Mouse (Mus musculus): Measurements from ENCODE around the gene Cd28.
"Not testable (repeated sequence)": the region's sequence is repeated elsewhere in the genome, so short reads cannot be mapped to it uniquely, and the experiment has no call there.

The Cd28 gene

DNA sequence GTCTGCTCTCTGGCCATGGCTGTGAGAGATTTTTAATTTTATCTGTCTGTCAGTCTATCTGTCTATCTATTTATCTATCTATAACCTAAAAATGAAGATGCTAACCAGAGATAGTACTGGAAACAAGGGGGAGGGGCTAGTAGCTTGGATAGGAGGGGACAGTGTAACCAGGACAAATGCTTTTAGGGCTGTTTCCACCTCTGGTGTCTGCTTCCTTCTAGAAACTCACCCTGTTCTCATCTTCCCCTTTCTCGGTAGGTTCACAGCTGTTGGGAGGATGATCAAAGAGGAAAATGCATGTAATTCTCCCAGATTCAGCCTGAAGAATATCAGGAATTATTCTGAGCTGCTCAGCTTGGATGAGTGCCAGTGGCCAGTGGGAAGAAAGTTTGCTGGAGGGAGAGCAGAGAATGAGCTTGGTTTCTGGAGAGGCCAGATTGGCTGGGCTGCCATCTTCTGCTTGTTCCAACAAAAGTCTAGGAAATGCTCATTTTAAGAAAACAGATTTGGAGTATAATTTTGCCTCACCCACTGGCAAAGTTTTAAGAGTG, 83.3 kb downstream of the Cd28 start:
- DNase-seq (ENCODE audit: low spot score) = no peak

DNA sequence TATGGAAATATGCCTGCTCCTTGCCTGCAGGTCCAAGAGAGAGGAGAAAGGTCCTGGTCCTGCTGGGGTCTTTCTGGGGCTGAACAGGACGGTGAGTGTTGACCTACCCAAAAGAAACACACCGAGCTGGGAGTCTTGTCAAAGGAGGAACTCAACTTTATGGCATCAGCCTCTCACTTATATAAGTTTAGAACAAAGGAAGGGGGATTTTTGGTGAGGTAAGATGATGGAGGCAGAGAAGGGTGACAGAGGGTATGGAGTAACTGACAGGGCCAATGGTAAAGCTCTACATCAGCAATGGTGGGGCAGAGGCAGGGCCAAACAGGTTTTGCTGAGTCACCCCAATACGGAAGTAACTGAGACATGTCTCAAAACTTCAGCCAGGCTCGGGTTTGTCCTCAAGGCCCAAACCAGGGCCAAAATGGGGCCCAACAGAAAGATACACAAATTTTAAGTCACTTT, 84.6 kb downstream of the Cd28 start:
- DNase-seq (ENCODE audit: low spot score) = no peak

DNA sequence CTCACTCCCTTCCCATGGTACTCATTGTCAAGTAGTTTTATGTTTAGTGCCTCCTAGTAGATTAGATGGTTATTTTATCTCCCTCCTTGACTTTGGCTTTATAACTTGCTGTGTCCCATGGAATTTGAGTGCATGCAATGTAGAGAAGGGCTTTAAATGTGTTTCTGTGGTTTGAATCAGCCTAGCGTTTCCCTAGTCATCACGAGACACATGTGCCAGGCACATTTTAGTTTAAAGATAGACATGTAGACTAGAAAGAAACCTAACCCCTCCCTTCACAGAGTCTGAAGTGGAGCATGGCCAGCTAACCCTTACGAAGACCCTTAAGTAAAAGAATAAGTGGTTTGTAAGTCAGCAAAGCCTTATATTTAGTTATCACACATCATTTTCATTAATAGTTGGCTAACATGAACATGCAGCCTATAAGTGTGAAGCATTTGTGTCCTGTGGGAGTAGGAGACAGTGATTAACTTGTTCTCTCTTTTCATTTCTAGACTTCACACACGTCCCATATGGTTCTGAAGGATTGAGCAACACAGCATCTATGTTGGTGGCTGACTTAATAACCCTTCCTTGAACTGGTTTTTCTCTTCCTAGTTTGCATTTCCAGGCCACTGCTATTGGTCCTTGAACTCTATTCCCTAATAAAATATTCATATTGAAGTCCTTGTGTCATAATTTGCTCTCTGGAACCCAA, 86.7 kb downstream of the Cd28 start:
- no peak for DNase-seq (ENCODE audit: low spot score)

DNA sequence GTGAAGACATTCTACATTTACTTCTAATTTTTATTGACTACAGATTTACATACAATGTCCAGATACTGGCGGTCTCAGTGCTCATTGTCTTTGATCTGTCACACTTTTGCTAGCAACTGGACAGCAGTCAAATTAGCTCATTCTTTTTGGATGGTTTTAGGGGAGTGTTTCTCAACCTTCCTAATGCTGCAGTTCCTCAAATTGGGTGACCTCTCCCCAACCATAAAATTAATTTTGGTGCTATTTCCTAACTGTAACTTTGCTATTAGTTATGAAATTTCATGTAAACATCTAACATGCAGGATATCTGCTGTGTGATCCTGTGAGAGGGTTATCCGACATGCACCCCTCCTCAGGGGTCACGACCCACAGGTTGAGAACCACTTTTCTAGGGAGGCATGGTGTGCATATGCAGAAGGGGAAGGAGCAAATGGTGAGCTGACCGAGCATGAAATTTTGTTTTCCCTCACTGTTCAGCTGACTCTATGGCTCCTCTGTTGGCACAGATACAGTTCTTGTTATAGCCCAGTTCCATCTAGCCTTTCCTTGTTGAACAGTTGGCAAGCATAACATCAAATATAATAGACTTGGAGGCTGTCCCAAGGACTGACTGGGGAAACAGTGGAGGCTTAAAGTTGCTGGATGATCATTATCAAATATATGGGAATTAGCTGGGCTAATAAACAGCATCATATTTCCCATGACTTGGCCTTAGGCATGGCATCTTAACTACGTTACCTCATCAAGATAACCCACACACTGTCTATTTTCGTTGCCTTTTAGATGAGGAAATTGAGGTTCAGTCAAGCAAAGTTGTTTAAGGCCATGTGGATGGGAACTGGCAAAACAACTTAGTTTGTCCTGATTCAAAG, 87.5 kb downstream of the Cd28 start:
- no peak for DNase-seq (ENCODE audit: low spot score)

DNA sequence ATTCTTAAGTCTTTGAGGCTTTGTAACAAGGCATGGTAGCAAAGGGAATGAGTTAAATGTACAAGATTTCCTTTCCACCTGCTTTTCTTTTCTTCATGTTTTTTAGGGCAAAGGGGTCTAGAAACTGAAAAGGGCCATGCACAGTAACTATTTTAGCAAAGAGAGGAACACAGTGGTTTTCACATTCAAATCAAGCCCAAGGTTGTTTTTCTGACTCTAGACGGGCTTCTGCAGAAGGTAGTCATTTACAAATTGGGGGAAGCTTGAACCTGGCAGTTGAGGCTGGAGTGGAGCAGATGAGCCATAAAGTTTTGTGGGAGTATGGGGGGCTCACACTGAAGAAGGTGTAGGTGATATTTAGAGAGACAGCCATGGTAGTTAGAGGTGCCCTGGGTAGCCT, 88.6 kb downstream of the Cd28 start:
- no peak for DNase-seq (ENCODE audit: low spot score)

DNA sequence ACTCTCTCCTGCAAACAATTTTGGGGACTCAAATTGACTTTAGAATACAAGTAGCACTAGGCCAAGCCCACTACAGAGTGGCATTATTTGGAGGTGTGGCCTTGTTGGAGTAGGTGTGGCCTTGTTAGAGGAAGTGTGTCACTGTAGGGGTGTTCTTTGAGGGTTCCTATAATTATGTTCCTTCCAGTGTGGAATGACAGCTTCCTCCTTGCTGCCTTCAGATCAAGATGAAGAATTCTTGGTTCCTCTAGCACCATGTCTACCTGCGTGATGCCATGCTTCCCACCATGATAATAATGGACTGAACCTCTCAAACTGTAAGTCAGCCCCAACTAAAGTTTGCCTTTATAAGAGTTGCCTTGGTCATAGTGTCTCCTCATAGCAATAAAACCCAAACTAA, 91.1 kb downstream of the Cd28 start:
- DNase-seq (ENCODE audit: low spot score) = no peak

DNA sequence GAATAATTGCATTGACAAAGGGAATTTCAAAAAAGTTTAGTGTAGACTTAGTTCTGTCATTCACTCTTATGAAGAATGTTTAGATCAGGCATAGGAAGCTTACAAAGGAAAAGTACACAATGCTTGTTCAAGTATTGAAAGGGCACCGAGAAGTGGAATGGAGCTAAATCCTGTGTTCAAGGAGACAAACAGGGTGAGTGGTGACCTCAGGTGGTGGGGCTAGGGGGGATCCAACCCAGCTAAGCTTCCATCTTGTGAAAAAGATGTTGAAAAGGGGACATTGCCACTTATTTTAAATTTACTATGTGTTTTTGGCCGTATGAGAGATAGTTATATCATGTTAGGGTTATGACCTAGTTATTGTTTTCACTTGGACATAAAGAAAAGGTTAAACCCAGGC, 91.9 kb downstream of the Cd28 start:
- no peak for DNase-seq (ENCODE audit: low spot score)

DNA sequence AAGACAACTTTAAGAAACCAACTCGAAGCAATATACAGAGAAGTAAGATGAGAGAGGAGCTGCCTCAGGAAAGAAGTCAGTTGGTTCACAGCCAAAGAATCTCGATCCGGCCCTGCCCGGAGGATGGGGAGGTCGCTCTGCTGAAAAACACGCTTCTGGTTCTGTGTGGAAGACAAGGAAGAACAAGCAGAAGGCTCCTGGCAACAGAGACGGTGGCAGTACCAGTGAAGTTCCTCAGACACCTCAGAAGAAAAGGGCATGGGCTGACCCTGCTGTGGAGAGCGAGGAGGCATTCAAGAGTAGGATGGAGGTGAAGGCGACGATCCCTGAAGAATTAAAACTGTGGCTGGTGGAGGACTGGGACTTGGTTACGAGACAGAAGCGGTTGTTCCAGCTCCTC, 92.6 kb downstream of the Cd28 start:
- DNase-seq (ENCODE audit: low spot score) = no peak

DNA sequence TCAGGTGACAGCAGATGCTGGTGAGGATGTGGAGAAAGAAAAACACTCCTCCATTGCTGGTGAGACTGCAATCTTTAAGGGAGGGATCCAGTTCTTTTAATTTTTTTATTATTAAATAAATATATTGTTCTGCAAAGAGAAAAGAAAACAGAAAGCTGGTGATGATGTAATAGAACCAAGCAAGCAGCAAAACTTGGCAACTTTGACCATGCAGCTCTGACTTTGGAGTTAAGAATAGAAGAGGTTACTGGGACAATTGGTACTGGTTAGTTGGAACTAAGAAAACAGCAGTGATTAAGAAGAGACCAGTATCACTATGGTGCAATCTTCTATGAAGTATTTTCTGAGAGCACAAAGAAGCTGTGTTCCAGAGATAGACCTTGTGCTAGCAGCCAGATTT, 94.2 kb downstream of the Cd28 start:
- no peak for DNase-seq (ENCODE audit: low spot score)

DNA sequence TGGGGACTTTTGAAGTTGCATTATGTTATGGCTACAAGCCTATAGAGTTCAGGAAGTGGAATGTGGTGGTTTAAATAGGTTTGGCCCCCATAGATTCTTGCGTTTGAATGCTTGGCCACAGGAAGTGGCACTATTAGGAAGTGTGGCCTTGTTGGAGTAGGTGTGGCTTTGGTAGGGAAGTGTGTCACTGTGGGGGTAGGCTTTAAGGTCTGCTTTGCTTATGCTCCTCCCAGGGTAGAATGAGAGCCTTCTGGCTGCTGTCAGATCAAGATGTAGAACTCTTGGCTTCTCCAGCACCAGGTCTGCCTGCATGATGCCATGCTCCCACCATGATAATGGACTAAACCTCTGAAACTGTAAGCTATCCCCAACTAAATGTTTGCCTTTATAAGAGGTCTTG, 95.4 kb downstream of the Cd28 start:
- DNase-seq (ENCODE audit: low spot score) = no peak

DNA sequence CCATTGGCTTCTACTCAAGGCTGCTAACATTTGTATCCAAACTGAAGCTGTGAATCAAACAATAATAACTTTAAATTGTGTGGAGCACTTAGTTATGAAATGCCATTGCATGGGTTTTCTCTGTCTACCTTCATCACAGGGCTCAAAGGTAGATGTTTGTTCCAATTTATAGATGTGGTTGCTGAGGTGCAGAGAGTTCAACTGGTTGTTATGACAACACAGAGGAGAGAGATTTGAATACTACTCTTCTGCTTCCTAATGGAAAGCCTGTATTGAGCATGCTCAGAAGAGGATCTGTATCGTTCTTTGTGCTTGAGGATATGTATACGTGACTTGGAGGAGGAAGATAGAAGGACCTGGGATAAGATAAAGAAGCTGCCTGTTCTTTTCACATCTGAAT, 96.8 kb downstream of the Cd28 start:
- DNase-seq (ENCODE audit: low spot score) = no peak

DNA sequence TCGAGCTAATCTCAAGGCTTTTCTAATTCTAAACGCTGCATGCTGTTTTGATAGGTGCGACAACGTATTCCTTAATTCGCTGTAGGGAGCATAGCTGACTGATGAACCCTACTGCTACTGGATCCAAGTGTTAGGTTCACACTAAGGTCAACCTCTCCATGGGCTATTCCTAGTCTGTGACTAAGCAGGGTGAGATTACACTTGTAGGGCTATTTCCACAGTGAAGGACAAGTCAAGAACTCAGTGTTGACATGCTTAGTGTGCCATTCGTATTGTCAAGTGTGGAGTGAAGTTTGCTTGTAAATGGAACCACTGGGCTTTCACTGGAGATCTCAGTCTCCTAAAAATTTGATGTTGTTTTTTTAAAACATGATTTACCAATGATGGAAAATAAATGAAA, 99.3 kb downstream of the Cd28 start:
- no peak for DNase-seq (ENCODE audit: low spot score)

DNA sequence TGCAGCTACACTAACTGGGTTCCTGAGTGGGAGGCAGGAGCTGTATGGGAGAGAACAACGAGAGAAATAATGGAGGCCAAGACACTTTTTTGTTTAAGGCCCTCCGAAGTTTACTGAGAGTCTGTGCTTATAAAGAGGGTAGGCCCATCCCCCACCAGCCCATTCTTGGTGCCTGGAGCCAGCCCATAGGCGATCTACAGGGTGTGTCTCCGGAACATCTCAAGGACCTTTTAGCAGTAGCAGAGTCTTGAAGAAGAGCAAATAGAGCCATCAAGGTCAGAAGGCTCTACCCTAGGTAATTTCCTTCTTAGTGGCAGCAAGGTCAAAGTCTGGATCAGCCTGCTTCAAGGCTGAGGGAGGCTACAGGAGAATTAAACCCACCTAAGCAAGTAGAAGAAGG, 101.9 kb downstream of the Cd28 start:
- DNase-seq (ENCODE audit: low spot score) = not testable (repeated sequence)

DNA sequence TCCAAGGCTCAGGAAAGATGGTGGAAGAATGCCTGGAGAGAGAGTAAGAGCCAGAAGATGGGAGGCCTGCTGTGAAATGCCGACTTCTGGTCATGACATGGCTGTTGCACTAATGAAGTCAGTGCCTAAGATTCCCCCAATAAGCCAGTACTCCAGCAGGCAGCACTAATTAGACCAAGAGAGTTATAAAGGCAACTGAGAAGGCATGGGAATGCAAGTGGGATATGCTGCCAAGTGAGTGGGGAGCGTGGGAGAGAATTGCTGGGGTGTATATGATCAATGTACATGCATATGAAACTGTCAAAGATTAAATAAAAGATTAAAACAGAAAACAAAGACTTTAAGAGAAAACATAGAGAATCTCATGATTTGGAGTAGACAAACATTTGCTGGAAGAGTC, 103.4 kb downstream of the Cd28 start:
- no peak for DNase-seq (ENCODE audit: low spot score)

DNA sequence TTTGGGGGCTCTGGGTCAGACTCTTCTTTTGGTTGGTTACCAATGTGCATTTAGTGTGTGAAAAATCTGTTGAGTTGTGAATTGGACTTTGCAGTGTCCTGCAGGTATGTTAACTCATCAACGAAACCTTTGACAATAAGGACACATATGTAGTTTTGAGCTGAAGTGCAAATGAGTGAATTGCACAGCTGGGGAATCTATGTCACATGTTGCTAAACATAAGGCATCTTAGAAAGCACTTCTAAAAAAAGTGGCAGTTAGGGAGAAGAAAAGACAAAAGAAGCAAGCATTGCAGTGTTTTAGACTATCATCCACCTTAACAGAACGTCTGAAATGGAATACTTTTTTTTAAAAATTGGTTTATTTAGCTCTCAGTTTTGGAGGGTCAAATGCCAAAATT, 104.4 kb downstream of the Cd28 start:
- no peak for DNase-seq (ENCODE audit: low spot score)

DNA sequence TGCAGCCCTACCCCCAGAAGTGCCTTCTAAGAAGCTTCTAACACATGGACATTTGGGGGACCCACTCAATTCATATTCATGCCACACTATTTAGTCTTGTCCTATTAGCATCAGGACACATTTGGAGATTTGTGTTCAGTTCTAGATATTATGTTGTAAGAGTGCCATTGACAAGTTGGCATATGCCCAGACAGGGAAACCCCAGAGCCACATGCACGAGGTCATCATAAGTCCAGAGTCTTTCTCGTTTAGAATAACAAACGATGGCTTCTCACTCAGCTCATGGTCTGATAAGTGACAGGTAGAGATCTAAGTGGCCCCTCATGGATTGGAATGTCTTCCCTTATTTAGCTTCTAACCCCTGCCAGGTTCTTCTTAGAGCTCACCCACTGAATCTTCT, 105.0 kb downstream of the Cd28 start:
- no peak for DNase-seq (ENCODE audit: low spot score)

Measured in ovary, postnatal 10 days (tissue).